Mouse (Mus musculus): ENCODE results near the gene Dazap1. TPM values are rescaled to one million over a fixed set of nuclear protein-coding genes. Genes with fewer than 3 reads are reported as not detected.

The Dazap1 gene
- polyA plus RNA-seq, 1 experiment from 2014 or later = 44.7 TPM

DNA sequence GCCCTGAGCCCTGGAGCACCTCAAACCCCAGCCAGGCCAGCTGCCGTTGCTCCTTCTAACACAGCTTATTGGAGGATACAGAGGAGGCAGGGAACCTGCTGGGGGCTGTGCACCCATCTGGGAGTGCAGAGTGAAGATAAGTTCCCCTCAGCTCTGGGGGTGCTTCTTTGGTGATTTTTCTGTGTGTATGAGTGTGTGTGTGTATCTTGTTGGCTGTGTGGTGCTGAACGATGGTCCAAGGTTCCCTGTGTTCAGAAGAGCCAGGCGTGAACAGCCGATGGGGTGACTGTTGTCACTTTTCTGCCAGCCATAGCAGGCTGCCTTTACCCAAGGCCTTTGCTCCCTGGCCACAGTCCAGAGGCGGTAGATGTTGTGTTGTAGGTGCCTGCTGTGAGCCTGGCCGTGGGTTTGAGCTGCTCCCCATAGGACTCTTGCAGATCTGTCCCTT lies 9.5 kb downstream of the Dazap1 start:
- H3K27me3 ChIP-seq (ENCODE audit: control insufficient read depth, insufficient read depth, low read length) = no peaks in the 10 kb centered on the region
- ATAC-seq (replicated peaks; ENCODE audit: insufficient number of reproducible peaks, low FRiP score, low TSS enrichment, low read depth) (no peak), DNase-seq (ENCODE audit: low spot score) (no peak)
- no peak overlapping the region for H3K4me3 ChIP-seq (ENCODE audit: low read depth, low read length)
- peaks cover 6% of the 10 kb centered on the region for H3K36me3 ChIP-seq (replicated peaks; ENCODE audit: control insufficient read depth, insufficient read depth, low read depth, low read length)
- H3K4me1 ChIP-seq (ENCODE audit: control insufficient read depth, insufficient read depth, low read length) = no peaks in the 10 kb centered on the region; the same call in 1 of the 2 replicates
- no peak overlapping the region for H3K4me2 ChIP-seq (ENCODE audit: low read depth, low read length)
- H3K9me3 ChIP-seq (replicated peaks; ENCODE audit: control insufficient read depth, low read length) = no peaks in the 10 kb centered on the region
- H3K9ac ChIP-seq (replicated peaks; ENCODE audit: low read length) = no peak overlapping the region
- no peak overlapping the region for H3K27ac ChIP-seq (replicated peaks; ENCODE audit: low read depth, low read length)
- 82% methylated on average over 6 of the region's 6 CpGs for WGBS

DNA sequence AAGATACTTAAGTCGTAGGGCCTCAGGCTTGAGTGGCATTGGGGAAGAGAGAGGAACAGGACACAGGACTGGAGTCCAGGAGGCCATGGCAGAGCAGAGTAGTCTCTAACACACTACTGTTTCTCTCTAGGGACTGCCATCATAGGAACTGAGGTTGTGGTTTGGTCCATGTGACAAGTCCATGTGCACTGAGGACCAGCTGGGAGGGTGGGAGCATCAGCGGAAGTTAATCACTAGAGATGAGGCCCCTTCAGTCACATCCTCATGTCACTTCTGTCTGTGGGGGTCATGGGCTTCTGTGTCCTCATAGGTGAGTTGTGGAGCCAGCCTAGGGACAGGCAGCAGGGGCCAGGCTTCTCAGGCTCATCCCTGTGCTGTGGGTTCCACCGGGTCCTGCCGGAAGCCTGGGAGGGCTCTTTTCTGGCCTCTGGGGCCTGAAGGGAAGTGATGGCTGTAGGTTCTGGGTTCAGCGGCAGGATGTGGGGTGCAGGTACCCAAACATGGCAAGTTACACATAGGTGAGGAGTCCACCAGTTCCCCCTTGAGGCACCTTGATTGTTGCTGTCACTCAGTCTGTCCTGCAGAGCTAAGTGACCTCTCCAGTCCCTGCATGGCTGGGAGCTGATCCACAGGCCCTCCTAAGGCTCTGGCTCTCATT lies 10.0 kb downstream of the Dazap1 start:
- H3K9ac ChIP-seq (replicated peaks; ENCODE audit: low read length) = no peak overlapping the region
- H3K36me3 ChIP-seq (replicated peaks; ENCODE audit: control insufficient read depth, insufficient read depth, low read depth, low read length) = peaks cover 10% of the 10 kb centered on the region
- no peak for ATAC-seq (replicated peaks; ENCODE audit: insufficient number of reproducible peaks, low FRiP score, low TSS enrichment, low read depth)

DNA sequence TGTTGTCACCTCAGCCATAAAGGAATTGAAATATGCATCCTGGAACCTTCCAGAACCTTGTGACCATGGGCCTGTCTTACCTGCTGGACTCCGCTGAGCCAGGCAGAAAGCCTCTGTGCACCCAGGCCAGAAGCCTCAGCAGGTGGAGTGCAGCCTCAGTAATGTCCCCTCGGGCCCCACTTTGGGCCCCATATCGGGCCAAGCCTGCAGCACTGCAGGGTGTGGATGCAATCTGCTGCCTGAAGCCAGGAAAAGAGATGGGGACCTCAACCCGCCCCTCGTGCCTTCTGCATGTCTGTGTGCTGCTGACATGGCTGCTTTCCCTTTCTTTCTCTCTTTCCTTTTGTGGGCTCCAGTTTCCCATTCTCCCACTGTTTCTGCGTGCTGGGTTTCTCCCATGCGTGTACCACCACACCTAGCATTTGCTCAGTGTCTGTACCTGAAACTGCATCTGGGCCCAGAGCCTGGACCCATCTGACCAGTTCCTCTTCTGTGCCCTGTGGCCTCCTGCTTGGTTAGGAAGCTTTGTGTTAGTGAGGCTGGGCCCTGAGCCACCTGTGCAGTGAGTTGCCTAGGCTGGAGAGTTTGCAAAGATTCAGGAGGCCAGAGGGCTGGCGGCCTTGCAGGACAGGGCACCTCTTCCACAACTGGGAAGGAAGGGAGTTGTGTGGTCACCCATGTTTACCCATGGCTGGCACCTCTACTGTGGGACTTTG lies 10.7 kb downstream of the Dazap1 start:
- no peak overlapping the region for H3K4me3 ChIP-seq (ENCODE audit: low read depth, low read length)
- H3K4me1 ChIP-seq (ENCODE audit: control insufficient read depth, insufficient read depth, low read length) = no peaks in the 10 kb centered on the region; the same call in 1 of the 2 replicates
- 95% methylated on average over 8 of the region's 8 CpGs for WGBS

More for the DNA sequence above, 10.0 kb downstream of the Dazap1 start:
- Histone ChIP-seq H3K27me3 (ENCODE audit: control insufficient read depth, insufficient read depth, low read length) (no peaks in the 10 kb centered on the region), H3K4me2 (ENCODE audit: low read depth, low read length) (no peak overlapping the region), H3K4me3 (ENCODE audit: low read depth, low read length) (no peak overlapping the region), H3K27ac (replicated peaks; ENCODE audit: low read depth, low read length) (no peak overlapping the region), H3K9me3 (replicated peaks; ENCODE audit: control insufficient read depth, low read length) (no peaks in the 10 kb centered on the region), H3K4me1 (ENCODE audit: control insufficient read depth, insufficient read depth, low read length) (no peaks in the 10 kb centered on the region; the same call in 1 of the 2 replicates)
- WGBS = 83% methylated on average over 5 of the region's 5 CpGs
- DNase-seq (ENCODE audit: low spot score) = no peak

GRCm38 (mm10) chr10:80273847-80274246 lies 12.6 kb downstream of the Dazap1 start:
- no peak overlapping the region for H3K4me3 ChIP-seq (ENCODE audit: low read depth, low read length)
- 86% methylated on average over 3 of the region's 3 CpGs for WGBS

More for the DNA sequence above, 10.7 kb downstream of the Dazap1 start:
- no peaks in the 10 kb centered on the region for H3K27me3 ChIP-seq (ENCODE audit: control insufficient read depth, insufficient read depth, low read length)
- DNase-seq (ENCODE audit: low spot score) (no peak), ATAC-seq (replicated peaks; ENCODE audit: insufficient number of reproducible peaks, low FRiP score, low TSS enrichment, low read depth) (no peak)
- H3K27ac ChIP-seq (replicated peaks; ENCODE audit: low read depth, low read length) = no peak overlapping the region
- no peaks in the 10 kb centered on the region for H3K9me3 ChIP-seq (replicated peaks; ENCODE audit: control insufficient read depth, low read length)
- peaks cover 10% of the 10 kb centered on the region for H3K36me3 ChIP-seq (replicated peaks; ENCODE audit: control insufficient read depth, insufficient read depth, low read depth, low read length)
- H3K9ac ChIP-seq (replicated peaks; ENCODE audit: low read length) = no peak overlapping the region
- no peak overlapping the region for H3K4me2 ChIP-seq (ENCODE audit: low read depth, low read length)

DNA sequence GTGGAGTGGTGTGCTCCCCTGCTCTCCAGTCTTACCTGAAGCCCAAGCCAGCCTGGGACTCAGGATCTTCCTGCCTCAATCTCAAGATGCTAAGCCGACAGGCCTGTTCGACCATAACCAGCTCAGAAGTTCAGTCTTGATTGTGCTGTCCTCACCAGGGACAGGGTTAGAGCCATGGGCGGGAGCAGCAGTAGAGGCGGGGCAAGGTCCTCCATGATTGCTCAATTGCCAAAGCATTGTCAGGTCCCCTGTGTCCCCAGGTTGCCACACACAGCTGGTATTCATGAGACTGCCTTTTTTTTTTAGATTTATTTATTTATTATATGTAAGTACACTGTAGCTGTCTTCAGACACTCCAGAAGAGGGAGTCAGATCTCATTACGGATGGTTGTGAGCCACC lies 15.0 kb downstream of the Dazap1 start:
- Histone ChIP-seq H3K36me3 (replicated peaks; ENCODE audit: control insufficient read depth, insufficient read depth, low read depth, low read length) (peaks cover 22% of the 10 kb centered on the region), H3K9me3 (replicated peaks; ENCODE audit: control insufficient read depth, low read length) (no peaks in the 10 kb centered on the region), H3K27me3 (ENCODE audit: control insufficient read depth, insufficient read depth, low read length) (no peaks in the 10 kb centered on the region), H3K4me2 (ENCODE audit: low read depth, low read length) (no peak overlapping the region), H3K9ac (replicated peaks; ENCODE audit: low read length) (no peak overlapping the region), H3K4me1 (ENCODE audit: control insufficient read depth, insufficient read depth, low read length) (no peaks in the 10 kb centered on the region), H3K4me3 (ENCODE audit: low read depth, low read length) (no peak overlapping the region), H3K27ac (replicated peaks; ENCODE audit: low read depth, low read length) (no peak overlapping the region)
- 89% methylated on average over 4 of the region's 5 CpGs for WGBS
- DNase-seq (ENCODE audit: low spot score) = no peak
- no peak for ATAC-seq (replicated peaks; ENCODE audit: insufficient number of reproducible peaks, low FRiP score, low TSS enrichment, low read depth)

More at GRCm38 (mm10) chr10:80273847-80274246, 12.6 kb downstream of the Dazap1 start:
- no peak overlapping the region for H3K4me2 ChIP-seq (ENCODE audit: low read depth, low read length)
- peaks cover 20% of the 10 kb centered on the region for H3K36me3 ChIP-seq (replicated peaks; ENCODE audit: control insufficient read depth, insufficient read depth, low read depth, low read length)
- H3K9ac ChIP-seq (replicated peaks; ENCODE audit: low read length) = no peak overlapping the region; the same call in 1 of the 2 replicates
- ATAC-seq (replicated peaks; ENCODE audit: insufficient number of reproducible peaks, low FRiP score, low TSS enrichment, low read depth) (no peak), DNase-seq (ENCODE audit: low spot score) (no peak)
- H3K27me3 ChIP-seq (ENCODE audit: control insufficient read depth, insufficient read depth, low read length) = no peaks in the 10 kb centered on the region
- H3K27ac ChIP-seq (replicated peaks; ENCODE audit: low read depth, low read length) = no peak overlapping the region
- H3K4me1 ChIP-seq (ENCODE audit: control insufficient read depth, insufficient read depth, low read length) = no peaks in the 10 kb centered on the region; the same call in 1 of the 2 replicates
- H3K9me3 ChIP-seq (replicated peaks; ENCODE audit: control insufficient read depth, low read length) = no peaks in the 10 kb centered on the region

DNA sequence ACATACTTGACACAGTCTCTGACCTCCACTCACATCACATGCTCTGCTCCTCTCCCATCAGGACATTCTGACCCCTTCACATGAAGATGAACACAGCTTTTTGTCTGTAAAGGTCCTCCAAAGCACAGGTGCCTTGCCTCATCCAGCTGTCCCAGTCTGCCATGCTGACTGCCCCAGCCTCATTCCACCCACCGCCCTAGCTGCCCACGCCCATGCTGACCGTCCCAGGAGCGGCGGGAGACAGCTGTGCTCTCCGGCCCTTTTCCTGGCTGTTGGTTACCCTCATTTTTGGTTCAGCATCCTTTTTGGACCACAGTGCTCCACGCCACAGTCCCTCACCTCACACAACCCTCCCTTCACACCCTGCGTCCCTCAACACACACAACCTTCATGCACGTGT lies 17.1 kb downstream of the Dazap1 start:
- peaks cover 27% of the 10 kb centered on the region for H3K36me3 ChIP-seq (replicated peaks; ENCODE audit: control insufficient read depth, insufficient read depth, low read depth, low read length)
- no peaks in the 10 kb centered on the region for H3K4me1 ChIP-seq (ENCODE audit: control insufficient read depth, insufficient read depth, low read length)
- DNase-seq (ENCODE audit: low spot score) (no peak), ATAC-seq (replicated peaks; ENCODE audit: insufficient number of reproducible peaks, low FRiP score, low TSS enrichment, low read depth) (no peak)
- H3K9me3 ChIP-seq (replicated peaks; ENCODE audit: control insufficient read depth, low read length) = no peaks in the 10 kb centered on the region
- H3K27ac ChIP-seq (replicated peaks; ENCODE audit: low read depth, low read length) = no peak overlapping the region
- H3K27me3 ChIP-seq (ENCODE audit: control insufficient read depth, insufficient read depth, low read length) = no peaks in the 10 kb centered on the region
- H3K4me2 ChIP-seq (ENCODE audit: low read depth, low read length) = no peak overlapping the region
- WGBS = 95% methylated on average over 9 of the region's 9 CpGs
- H3K9ac ChIP-seq (replicated peaks; ENCODE audit: low read length) = no peak overlapping the region
- no peak overlapping the region for H3K4me3 ChIP-seq (ENCODE audit: low read depth, low read length)

DNA sequence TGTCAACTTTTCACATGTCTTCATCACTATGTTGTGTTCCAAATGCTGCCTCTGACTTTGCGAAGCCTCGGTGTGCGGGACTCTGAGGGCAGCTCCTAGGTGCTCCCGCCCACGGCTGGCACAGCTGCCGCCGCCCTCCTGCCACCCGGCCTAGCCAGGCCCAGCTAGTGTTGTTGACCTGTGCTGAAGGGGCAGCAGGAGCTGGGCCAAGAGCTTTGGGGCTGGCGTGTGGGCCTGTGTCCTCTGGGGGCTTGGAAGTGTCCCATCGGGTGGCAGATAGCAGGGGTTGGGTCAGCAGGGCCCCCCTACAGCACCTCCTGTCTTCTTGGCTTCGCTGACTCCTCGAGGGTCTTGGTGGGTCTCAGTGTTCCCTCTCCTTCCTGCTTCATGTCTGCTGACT lies 18.0 kb downstream of the Dazap1 start:
- 92% methylated on average over 12 of the region's 12 CpGs for WGBS
- Histone ChIP-seq H3K9me3 (replicated peaks; ENCODE audit: control insufficient read depth, low read length) (no peaks in the 10 kb centered on the region), H3K4me1 (ENCODE audit: control insufficient read depth, insufficient read depth, low read length) (no peaks in the 10 kb centered on the region), H3K4me3 (ENCODE audit: low read depth, low read length) (no peak overlapping the region), H3K4me2 (ENCODE audit: low read depth, low read length) (no peak overlapping the region), H3K36me3 (replicated peaks; ENCODE audit: control insufficient read depth, insufficient read depth, low read depth, low read length) (peaks cover 27% of the 10 kb centered on the region), H3K9ac (replicated peaks; ENCODE audit: low read length) (no peak overlapping the region), H3K27ac (replicated peaks; ENCODE audit: low read depth, low read length) (no peak overlapping the region), H3K27me3 (ENCODE audit: control insufficient read depth, insufficient read depth, low read length) (no peaks in the 10 kb centered on the region)
- ATAC-seq (replicated peaks; ENCODE audit: insufficient number of reproducible peaks, low FRiP score, low TSS enrichment, low read depth) = no peak
- no peak for DNase-seq (ENCODE audit: low spot score)

DNA sequence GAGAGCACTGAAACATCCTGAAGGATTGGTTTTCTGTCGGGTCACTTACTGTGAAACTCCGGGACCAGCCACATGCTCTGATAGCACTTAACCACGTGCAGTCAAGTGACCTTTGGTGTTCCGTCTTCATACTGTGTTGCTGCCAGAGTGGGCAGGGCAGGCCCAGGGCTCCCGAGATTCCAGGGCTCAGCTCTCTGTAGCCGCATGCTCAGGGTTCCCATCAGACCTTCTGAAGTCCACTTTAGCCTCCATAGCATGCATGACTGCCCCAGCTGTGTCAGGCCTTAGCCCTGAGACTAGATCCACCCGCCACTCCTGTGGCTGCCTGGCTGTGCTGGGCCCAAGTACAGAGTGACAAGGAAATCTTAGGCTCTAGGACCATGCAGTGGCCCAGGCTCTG lies 20.0 kb downstream of the Dazap1 start:
- Histone ChIP-seq H3K4me2 (ENCODE audit: low read depth, low read length) (no peak overlapping the region), H3K9ac (replicated peaks; ENCODE audit: low read length) (no peak overlapping the region), H3K27ac (replicated peaks; ENCODE audit: low read depth, low read length) (no peak overlapping the region), H3K4me3 (ENCODE audit: low read depth, low read length) (no peak overlapping the region), H3K36me3 (replicated peaks; ENCODE audit: control insufficient read depth, insufficient read depth, low read depth, low read length) (peaks cover 29% of the 10 kb centered on the region), H3K4me1 (ENCODE audit: control insufficient read depth, insufficient read depth, low read length) (no peaks in the 10 kb centered on the region), H3K9me3 (replicated peaks; ENCODE audit: control insufficient read depth, low read length) (no peaks in the 10 kb centered on the region), H3K27me3 (ENCODE audit: control insufficient read depth, insufficient read depth, low read length) (no peaks in the 10 kb centered on the region)
- 84% methylated on average over 7 of the region's 7 CpGs for WGBS
- ATAC-seq (replicated peaks; ENCODE audit: insufficient number of reproducible peaks, low FRiP score, low TSS enrichment, low read depth) = no peak
- no peak for DNase-seq (ENCODE audit: low spot score)

Measured in embryonic facial prominence, embryonic 11.5 days (tissue).